8 mouse cellular contexts compared by ENCODE assay signal in genomic region chr11:78189234-78190040, GRCm38 (mm10). TPM values are rescaled to one million over a fixed set of nuclear protein-coding genes. Genes with fewer than 3 reads are reported as not detected.
DNase-seq lines count a peak whose midpoint lies in the region; ATAC-seq and TF ChIP-seq lines count a peak whose summit lies in the region.

No protein-coding gene starts in this region.

- H3K9me3 ChIP-seq in embryonic facial prominence, embryonic 13.5 days = no peaks in the 10 kb centered on the region
- H3K9me3 ChIP-seq in midbrain, postnatal 0 days (ENCODE audit: low read length) = no peaks in the 10 kb centered on the region

- peaks cover 19% of the 10 kb centered on the region for H3K4me1 ChIP-seq in embryonic facial prominence, embryonic 13.5 days
- H3K4me1 ChIP-seq in midbrain, postnatal 0 days (ENCODE audit: insufficient read depth, low read length) = no peaks in the 10 kb centered on the region

- peak; percentile 48 to 61 for DNase-seq in left cerebral cortex, adult 18-20 months (ENCODE audit: low spot score in 2 of 2)
- DNase-seq in left cerebral cortex, adult 11 months (ENCODE audit: low spot score) = no peak
- DNase-seq in heart, adult 9 months (ENCODE audit: low spot score in 2 of 2) = peak; percentile 49 to 52
- peak; percentile 70 to 79 for DNase-seq in kidney, adult 8-10 months
- peak; percentile 68 for DNase-seq in liver
- DNase-seq in midbrain, postnatal 0 days (ENCODE audit: low spot score) = peak; percentile 86
- peak; percentile 93 for DNase-seq in testis, postnatal 10 days (ENCODE audit: low spot score)

- peak overlapping the region; percentile 100 for H3K27ac ChIP-seq in embryonic facial prominence, embryonic 13.5 days
- peak overlapping the region; percentile 91 for H3K27ac ChIP-seq in midbrain, postnatal 0 days (ENCODE audit: low read depth, low read length)

- H3K36me3 ChIP-seq in embryonic facial prominence, embryonic 13.5 days = peaks cover 32% of the 10 kb centered on the region
- peaks cover 24% of the 10 kb centered on the region for H3K36me3 ChIP-seq in midbrain, postnatal 0 days (ENCODE audit: insufficient read depth, low read length)

- H3K4me2 ChIP-seq in embryonic facial prominence, embryonic 13.5 days = peak overlapping the region; percentile 71
- peak overlapping the region; percentile 87 for H3K4me2 ChIP-seq in midbrain, postnatal 0 days (ENCODE audit: low read depth, low read length, poor library complexity, severe bottlenecking)

- peak; percentile 81 for ATAC-seq in embryonic facial prominence, embryonic 13.5 days (ENCODE audit: insufficient number of reproducible peaks, insufficient read depth, low FRiP score, low TSS enrichment, low read depth)
- peak; percentile 84 for ATAC-seq in midbrain, postnatal 0 days (ENCODE audit: low FRiP score)

- peak overlapping the region; percentile 94 for H3K9ac ChIP-seq in embryonic facial prominence, embryonic 13.5 days
- H3K9ac ChIP-seq in midbrain, postnatal 0 days (replicated peaks; ENCODE audit: low read length, poor library complexity, severe bottlenecking) = peak overlapping the region; percentile 94

- H3K27me3 ChIP-seq in embryonic facial prominence, embryonic 13.5 days = no peaks in the 10 kb centered on the region
- no peaks in the 10 kb centered on the region for H3K27me3 ChIP-seq in midbrain, postnatal 0 days (ENCODE audit: insufficient read depth, low read length)

- under 1% methylated on average over 42 of the region's 42 CpGs for WGBS in embryonic facial prominence, embryonic 13.5 days
- under 1% methylated on average over 42 of the region's 42 CpGs for WGBS in midbrain, postnatal 0 days

- peak overlapping the region; percentile 78 for H3K4me3 ChIP-seq in embryonic facial prominence, embryonic 13.5 days
- H3K4me3 ChIP-seq in midbrain, postnatal 0 days (ENCODE audit: low read depth, low read length) = peak overlapping the region; percentile 85

- no peak for TF ChIP-seq CTCF in midbrain, postnatal 0 days (IDR thresholded peaks at IDR 0.05)

RNA-seq across cellular contexts. Expression of gene Rab34, which starts 1.2 kb away (rescaled TPM):
- total RNA-seq in left cerebral cortex, adult 18-20 months (2021) = 10 to 100 TPM; 15.2 to 18.0 TPM
- polyA plus RNA-seq in embryonic facial prominence, embryonic 13.5 days (2015; fragmentation: Nextera tagmentation; extraction: Ambion mirVana) = 172 and 188 TPM in 2 replicates
- 71.3 and 78.4 TPM in 2 replicates for total RNA-seq in midbrain, postnatal 0 days (2014; rRNA removed)
- 65.0 and 65.5 TPM in 2 replicates for polyA plus RNA-seq in midbrain, postnatal 0 days (2015; fragmentation: Nextera tagmentation; extraction: Ambion mirVana)

RNA-seq across cellular contexts. Expression of gene Proca1, which starts 3.8 kb away (rescaled TPM):
- total RNA-seq in left cerebral cortex, adult 18-20 months (2021) = 1 to 10 TPM; 5.7 to 6.3 TPM
- 3.2 and 4.1 TPM in 2 replicates for polyA plus RNA-seq in embryonic facial prominence, embryonic 13.5 days (2015; fragmentation: Nextera tagmentation; extraction: Ambion mirVana)
- 1.0 TPM in 2 replicates for total RNA-seq in midbrain, postnatal 0 days (2014; rRNA removed)
- polyA plus RNA-seq in midbrain, postnatal 0 days (2015; fragmentation: Nextera tagmentation; extraction: Ambion mirVana) = 3.3 and 4.8 TPM in 2 replicates

RNA-seq across cellular contexts. Expression of gene Rpl23a, which starts 6.1 kb away (rescaled TPM):
- total RNA-seq in left cerebral cortex, adult 18-20 months (2021) = 100 to 1,000 TPM; 729 to 741 TPM
- polyA plus RNA-seq in embryonic facial prominence, embryonic 13.5 days (2015; fragmentation: Nextera tagmentation; extraction: Ambion mirVana) = 1,597 and 1,678 TPM in 2 replicates
- 753 and 863 TPM in 2 replicates for total RNA-seq in midbrain, postnatal 0 days (2014; rRNA removed)
- polyA plus RNA-seq in midbrain, postnatal 0 days (2015; fragmentation: Nextera tagmentation; extraction: Ambion mirVana) = 853 and 860 TPM in 2 replicates

RNA-seq across cellular contexts. Expression of gene Tlcd1, which starts 12.9 kb away (rescaled TPM):
- total RNA-seq in left cerebral cortex, adult 18-20 months (2021) = 10 to 100 TPM; 25.3 to 33.8 TPM
- polyA plus RNA-seq in embryonic facial prominence, embryonic 13.5 days (2015; fragmentation: Nextera tagmentation; extraction: Ambion mirVana) = 15.4 and 17.2 TPM in 2 replicates
- 12.6 and 24.0 TPM in 2 replicates for total RNA-seq in midbrain, postnatal 0 days (2014; rRNA removed)
- polyA plus RNA-seq in midbrain, postnatal 0 days (2015; fragmentation: Nextera tagmentation; extraction: Ambion mirVana) = 18.1 and 25.4 TPM in 2 replicates

RNA-seq across cellular contexts. Expression of gene Nek8, which starts 13.0 kb away (rescaled TPM):
- total RNA-seq in left cerebral cortex, adult 18-20 months (2021) = 1 to 10 TPM; 3.2 to 3.5 TPM
- polyA plus RNA-seq in embryonic facial prominence, embryonic 13.5 days (2015; fragmentation: Nextera tagmentation; extraction: Ambion mirVana) = 17.4 and 18.1 TPM in 2 replicates
- total RNA-seq in midbrain, postnatal 0 days (2014; rRNA removed) = 7.1 and 7.6 TPM in 2 replicates
- 4.5 and 5.7 TPM in 2 replicates for polyA plus RNA-seq in midbrain, postnatal 0 days (2015; fragmentation: Nextera tagmentation; extraction: Ambion mirVana)
